Mouse (Mus musculus): ENCODE results near the gene Dzip1. TPM values are rescaled to one million over a fixed set of nuclear protein-coding genes. Genes with fewer than 3 reads are reported as not detected.
A peak's percentile ranks its signal among the peaks of the same experiment; 100 is the strongest.

Dzip1 gene
- polyA plus RNA-seq (2014; fragmentation: Nextera tagmentation; extraction: Ambion mirVana) = 31.7 and 40.0 TPM in 2 replicates

DNA sequence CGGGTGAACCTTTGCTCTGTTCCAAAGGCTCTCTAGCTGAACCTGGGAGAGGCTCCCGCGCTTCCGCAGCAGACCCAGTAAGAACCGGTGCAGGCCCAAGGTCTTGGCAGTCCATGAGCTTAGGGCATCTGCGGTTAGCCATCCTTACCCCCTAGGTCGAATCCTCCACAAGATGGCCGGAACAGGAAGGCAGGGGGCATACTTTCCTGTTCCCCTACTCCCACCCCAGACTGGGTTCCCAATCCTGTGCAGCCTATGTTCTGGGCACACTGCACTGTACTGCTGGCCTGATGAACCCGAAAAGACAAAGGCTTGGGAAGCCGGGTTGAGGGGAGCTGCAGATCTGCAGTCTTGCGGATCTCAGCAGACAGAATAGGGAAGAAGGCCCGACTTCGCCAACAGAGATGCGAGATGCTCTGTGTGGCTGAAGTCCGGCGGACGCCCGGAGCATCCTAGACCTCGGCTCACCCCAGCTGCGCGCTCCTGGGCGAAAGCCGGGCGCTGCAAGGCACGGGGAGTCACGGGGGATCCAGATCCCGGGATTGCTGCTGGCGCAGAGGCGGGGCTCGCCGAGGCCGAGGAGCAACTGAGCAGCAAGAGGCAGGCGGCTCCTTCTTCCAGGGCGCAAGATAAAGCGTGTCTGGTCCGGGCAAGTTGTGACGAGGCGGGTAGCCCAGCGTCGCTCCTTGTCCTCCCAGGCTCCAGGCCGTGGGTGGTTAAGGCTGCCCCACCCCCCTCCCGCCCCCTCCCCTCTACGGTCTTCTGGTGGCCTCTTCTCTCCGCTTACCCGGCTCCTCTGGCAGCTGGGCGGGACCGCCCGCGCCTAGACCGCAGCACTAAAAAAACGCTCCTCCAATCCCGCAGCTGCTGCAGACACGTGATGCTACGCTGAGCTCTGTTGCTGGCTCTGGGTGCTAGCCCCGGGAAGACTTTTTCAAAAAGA is at the start of gene Dzip1:
Dzip1 (minus strand) TSS at position 788 of the 943 bp plus-strand sequence.
- Histone ChIP-seq H3K9ac (ENCODE audit: low read depth, low read length) (peak within 1 kb of the TSS; percentile 87), H3K27me3 (ENCODE audit: control insufficient read depth, insufficient read depth, low read length) (0 out of 2 replicates have a peak, but pooled peaks cover 3% of the 10 kb centered on the region), H3K4me3 (ENCODE audit: low read depth, low read length) (peak within 1 kb of the TSS; percentile 60), H3K9me3 (ENCODE audit: control insufficient read depth, low read length) (no peaks in the 10 kb centered on the region), H3K4me2 (replicated peaks; ENCODE audit: low read depth, low read length) (peak within 1 kb of the TSS; percentile 84), H3K27ac (ENCODE audit: low read depth, low read length) (peak within 1 kb of the TSS; percentile 91), H3K4me1 (replicated peaks; ENCODE audit: control insufficient read depth, insufficient read depth, low read length) (peaks cover 7% of the 10 kb centered on the region; the same call in 1 of the 2 replicates), H3K36me3 (ENCODE audit: control insufficient read depth, insufficient read depth, low read length) (no peaks in the 10 kb centered on the region)
- ATAC-seq (ENCODE audit: low FRiP score) (peak; percentile 93), DNase-seq (ENCODE audit: low spot score) (peak; percentile 80)
- WGBS = 1% methylated on average over 55 of the region's 55 CpGs

GRCm38 (mm10) chr14:118972268-118972667 is 47.0 kb upstream of the Dzip1 start:
- H3K36me3 ChIP-seq (ENCODE audit: control insufficient read depth, insufficient read depth, low read length) = peaks cover 2% of the 10 kb centered on the region

GRCm38 (mm10) chr14:118967646-118968045 is 42.4 kb upstream of the Dzip1 start:
- Histone ChIP-seq H3K9me3 (ENCODE audit: control insufficient read depth, low read length) (no peaks in the 10 kb centered on the region), H3K9ac (ENCODE audit: low read depth, low read length) (no peak overlapping the region), H3K36me3 (ENCODE audit: control insufficient read depth, insufficient read depth, low read length) (peaks cover 2% of the 10 kb centered on the region; the same call in 1 of the 2 replicates), H3K4me2 (replicated peaks; ENCODE audit: low read depth, low read length) (no peak overlapping the region), H3K27me3 (ENCODE audit: control insufficient read depth, insufficient read depth, low read length) (no peaks in the 10 kb centered on the region), H3K4me1 (replicated peaks; ENCODE audit: control insufficient read depth, insufficient read depth, low read length) (no peaks in the 10 kb centered on the region), H3K4me3 (ENCODE audit: low read depth, low read length) (no peak overlapping the region), H3K27ac (ENCODE audit: low read depth, low read length) (no peak overlapping the region)
- ATAC-seq (ENCODE audit: low FRiP score) (no peak), DNase-seq (ENCODE audit: low spot score) (no peak)
- 92% methylated on average over 7 of the region's 7 CpGs for WGBS

More at GRCm38 (mm10) chr14:118972268-118972667, 47.0 kb upstream of the Dzip1 start:
- Histone ChIP-seq H3K9me3 (ENCODE audit: control insufficient read depth, low read length) (no peaks in the 10 kb centered on the region), H3K4me1 (replicated peaks; ENCODE audit: control insufficient read depth, insufficient read depth, low read length) (no peaks in the 10 kb centered on the region), H3K27ac (ENCODE audit: low read depth, low read length) (no peak overlapping the region), H3K4me2 (replicated peaks; ENCODE audit: low read depth, low read length) (no peak overlapping the region), H3K27me3 (ENCODE audit: control insufficient read depth, insufficient read depth, low read length) (no peaks in the 10 kb centered on the region), H3K4me3 (ENCODE audit: low read depth, low read length) (no peak overlapping the region), H3K9ac (ENCODE audit: low read depth, low read length) (no peak overlapping the region)
- ATAC-seq (ENCODE audit: low FRiP score) (no peak), DNase-seq (ENCODE audit: low spot score) (no peak)
- WGBS = 96% methylated on average over 6 of the region's 6 CpGs

- 94% methylated on average over 4 of the region's 4 CpGs for WGBS
- no peak overlapping the region for H3K27ac ChIP-seq (ENCODE audit: low read depth, low read length)
Measured at GRCm38 (mm10) chr14:118965356-118966000, 40.2 kb upstream of the Dzip1 start.

DNA sequence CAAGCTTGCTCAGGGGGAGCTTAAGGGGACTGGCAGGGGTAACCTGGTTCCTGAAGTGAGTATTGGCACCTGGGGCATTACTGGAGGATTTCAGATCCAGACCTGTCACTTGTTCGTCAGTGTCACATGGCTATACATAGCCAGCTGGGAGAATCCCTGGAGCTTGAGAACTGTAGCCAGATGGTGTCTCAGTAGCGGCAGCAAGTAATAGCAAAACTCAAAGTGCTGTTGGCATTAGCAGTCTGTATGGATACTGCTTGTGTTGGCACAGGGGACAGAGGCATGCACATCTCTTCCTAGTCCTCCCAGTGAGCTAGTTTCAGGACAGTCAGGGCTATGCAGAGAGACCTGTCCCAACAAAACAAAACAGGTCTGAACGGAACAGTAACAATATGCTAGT is 32.8 kb upstream of the Dzip1 start:
- Histone ChIP-seq H3K4me3 (ENCODE audit: low read depth, low read length) (no peak overlapping the region), H3K9ac (ENCODE audit: low read depth, low read length) (no peak overlapping the region), H3K9me3 (ENCODE audit: control insufficient read depth, low read length) (no peaks in the 10 kb centered on the region), H3K27ac (ENCODE audit: low read depth, low read length) (no peak overlapping the region), H3K4me2 (replicated peaks; ENCODE audit: low read depth, low read length) (no peak overlapping the region), H3K4me1 (replicated peaks; ENCODE audit: control insufficient read depth, insufficient read depth, low read length) (no peaks in the 10 kb centered on the region), H3K27me3 (ENCODE audit: control insufficient read depth, insufficient read depth, low read length) (no peaks in the 10 kb centered on the region), H3K36me3 (ENCODE audit: control insufficient read depth, insufficient read depth, low read length) (0 out of 2 replicates have a peak, but pooled peaks cover 2% of the 10 kb centered on the region)
- DNase-seq (ENCODE audit: low spot score) = no peak
- 95% methylated on average over 3 of the region's 3 CpGs for WGBS
- ATAC-seq (ENCODE audit: low FRiP score) = no peak

More at GRCm38 (mm10) chr14:118965356-118966000, 40.2 kb upstream of the Dzip1 start:
- Histone ChIP-seq H3K36me3 (ENCODE audit: control insufficient read depth, insufficient read depth, low read length) (peaks cover 2% of the 10 kb centered on the region; the same call in 1 of the 2 replicates), H3K9me3 (ENCODE audit: control insufficient read depth, low read length) (no peaks in the 10 kb centered on the region), H3K4me1 (replicated peaks; ENCODE audit: control insufficient read depth, insufficient read depth, low read length) (no peaks in the 10 kb centered on the region), H3K4me3 (ENCODE audit: low read depth, low read length) (no peak overlapping the region), H3K9ac (ENCODE audit: low read depth, low read length) (no peak overlapping the region), H3K27me3 (ENCODE audit: control insufficient read depth, insufficient read depth, low read length) (no peaks in the 10 kb centered on the region), H3K4me2 (replicated peaks; ENCODE audit: low read depth, low read length) (no peak overlapping the region)
- ATAC-seq (ENCODE audit: low FRiP score) = no peak
- DNase-seq (ENCODE audit: low spot score) = no peak

DNA sequence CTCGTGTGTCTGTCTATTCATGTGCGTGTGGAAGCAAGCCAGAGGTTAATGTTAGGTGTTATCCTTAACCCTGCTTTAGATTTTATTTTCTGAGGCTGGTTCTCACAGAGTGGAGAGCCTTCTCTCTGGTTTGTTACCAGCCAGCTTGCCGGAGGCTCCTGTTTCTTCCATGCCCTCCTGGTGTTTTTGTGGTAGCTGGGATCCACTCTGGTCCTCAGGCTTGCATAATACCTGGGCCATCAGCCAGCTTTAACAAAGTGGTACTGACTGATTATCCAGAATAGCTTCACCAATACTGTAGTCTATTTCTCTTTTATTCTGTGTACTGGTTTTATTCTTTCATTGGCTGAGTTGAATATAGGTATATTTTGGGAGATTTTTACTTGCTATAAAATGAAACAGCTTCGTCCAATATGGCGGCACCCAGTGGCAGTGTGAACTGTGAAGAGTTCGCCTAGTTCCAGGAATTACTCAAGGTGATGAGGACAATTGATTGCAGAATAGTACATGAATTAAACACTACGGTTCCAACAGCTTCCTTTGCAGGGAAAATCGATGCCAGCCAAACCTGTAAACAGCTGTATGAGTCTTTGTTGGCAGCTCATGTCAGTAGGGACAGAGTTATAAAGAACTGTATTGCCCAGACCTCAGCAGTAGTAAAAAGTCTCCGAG is 26.8 kb upstream of the Dzip1 start:
- Histone ChIP-seq H3K4me2 (replicated peaks; ENCODE audit: low read depth, low read length) (no peak overlapping the region), H3K9ac (ENCODE audit: low read depth, low read length) (no peak overlapping the region), H3K27me3 (ENCODE audit: control insufficient read depth, insufficient read depth, low read length) (no peaks in the 10 kb centered on the region), H3K27ac (ENCODE audit: low read depth, low read length) (no peak overlapping the region), H3K9me3 (ENCODE audit: control insufficient read depth, low read length) (no peaks in the 10 kb centered on the region), H3K36me3 (ENCODE audit: control insufficient read depth, insufficient read depth, low read length) (no peaks in the 10 kb centered on the region), H3K4me1 (replicated peaks; ENCODE audit: control insufficient read depth, insufficient read depth, low read length) (no peaks in the 10 kb centered on the region), H3K4me3 (ENCODE audit: low read depth, low read length) (no peak overlapping the region)
- ATAC-seq (ENCODE audit: low FRiP score) (no peak), DNase-seq (ENCODE audit: low spot score) (no peak)
- 94% methylated on average over 9 of the region's 9 CpGs for WGBS

DNA sequence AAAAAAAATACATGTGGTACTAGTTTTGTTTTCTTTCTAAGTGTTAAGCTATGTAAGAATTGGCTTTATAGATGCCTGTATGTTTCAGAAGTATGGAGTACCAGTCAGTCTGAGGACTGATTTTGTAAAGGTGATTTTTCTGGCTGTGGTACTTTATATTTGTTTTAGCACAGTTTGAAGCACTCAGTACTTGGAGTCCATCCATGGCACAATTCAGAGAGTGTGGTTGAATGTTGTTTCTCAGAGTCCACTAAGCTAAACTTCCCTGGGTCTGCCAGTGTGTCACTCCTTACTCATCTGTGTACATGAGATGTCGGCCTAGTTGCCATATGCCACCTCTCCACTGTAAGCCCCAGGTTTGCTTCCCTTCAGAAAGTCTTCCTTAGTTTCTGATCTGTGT is 23.6 kb upstream of the Dzip1 start:
- DNase-seq (ENCODE audit: low spot score) = no peak
- WGBS = 95% methylated on average over 1 of the region's 1 CpGs

DNA sequence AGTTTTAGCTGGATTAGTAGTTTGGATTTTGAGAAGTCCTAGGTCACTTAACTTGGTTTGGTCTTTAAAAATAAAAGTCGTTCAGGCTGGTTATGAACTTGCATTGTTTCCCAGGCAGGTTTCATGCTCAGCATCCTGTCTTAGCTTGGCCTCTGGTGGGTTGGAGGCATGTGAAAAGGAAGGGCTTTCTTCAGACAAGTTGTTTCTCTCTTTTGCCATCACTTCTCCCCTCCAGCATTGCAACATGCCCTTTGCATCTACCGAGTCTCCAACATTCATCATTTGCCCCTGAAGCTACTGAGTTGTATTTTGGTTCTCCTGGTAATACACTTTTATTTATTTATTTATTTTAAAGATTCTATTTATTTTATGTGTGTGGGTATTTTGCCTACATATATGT is 19.4 kb upstream of the Dzip1 start:
- DNase-seq (ENCODE audit: low spot score) (no peak), ATAC-seq (ENCODE audit: low FRiP score) (no peak)
- no peak overlapping the region for H3K9ac ChIP-seq (ENCODE audit: low read depth, low read length)
- H3K27ac ChIP-seq (ENCODE audit: low read depth, low read length) = no peak overlapping the region
- H3K4me3 ChIP-seq (ENCODE audit: low read depth, low read length) = no peak overlapping the region
- H3K9me3 ChIP-seq (ENCODE audit: control insufficient read depth, low read length) = no peaks in the 10 kb centered on the region
- H3K27me3 ChIP-seq (ENCODE audit: control insufficient read depth, insufficient read depth, low read length) = no peaks in the 10 kb centered on the region
- H3K4me2 ChIP-seq (replicated peaks; ENCODE audit: low read depth, low read length) = no peak overlapping the region
- WGBS = 94% methylated on average over 2 of the region's 2 CpGs
- no peaks in the 10 kb centered on the region for H3K36me3 ChIP-seq (ENCODE audit: control insufficient read depth, insufficient read depth, low read length)
- H3K4me1 ChIP-seq (replicated peaks; ENCODE audit: control insufficient read depth, insufficient read depth, low read length) = no peaks in the 10 kb centered on the region

More for the DNA sequence above, 23.6 kb upstream of the Dzip1 start:
- Histone ChIP-seq H3K36me3 (ENCODE audit: control insufficient read depth, insufficient read depth, low read length) (no peaks in the 10 kb centered on the region), H3K9ac (ENCODE audit: low read depth, low read length) (no peak overlapping the region), H3K4me3 (ENCODE audit: low read depth, low read length) (no peak overlapping the region), H3K9me3 (ENCODE audit: control insufficient read depth, low read length) (no peaks in the 10 kb centered on the region), H3K27ac (ENCODE audit: low read depth, low read length) (no peak overlapping the region), H3K4me1 (replicated peaks; ENCODE audit: control insufficient read depth, insufficient read depth, low read length) (no peaks in the 10 kb centered on the region), H3K4me2 (replicated peaks; ENCODE audit: low read depth, low read length) (no peak overlapping the region), H3K27me3 (ENCODE audit: control insufficient read depth, insufficient read depth, low read length) (no peaks in the 10 kb centered on the region)
- no peak for ATAC-seq (ENCODE audit: low FRiP score)

Measured in hindbrain, embryonic 11.5 days (tissue).